ENCODE assay signal across 10 mouse cellular contexts in the genomic region with DNA sequence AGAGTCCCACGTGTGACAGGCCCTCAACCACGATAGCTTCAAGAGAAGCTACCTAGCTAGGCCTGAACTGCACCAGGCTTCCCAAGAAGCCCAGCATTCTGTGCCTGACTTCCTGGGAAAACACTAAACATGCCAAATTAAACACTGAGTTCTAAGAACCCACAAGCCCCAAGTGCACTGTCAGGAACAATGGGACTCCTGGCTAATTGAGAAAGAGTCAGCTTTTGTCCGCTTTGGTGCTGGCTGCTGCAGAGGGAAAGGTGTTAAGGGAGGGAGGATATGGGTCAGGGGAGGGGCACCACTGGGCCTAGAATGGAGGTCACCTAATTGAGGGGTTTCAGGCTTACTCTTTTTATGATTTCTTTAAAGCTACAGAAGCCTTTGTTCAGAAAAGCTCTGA. TPM values are rescaled to one million over a fixed set of nuclear protein-coding genes. Genes with fewer than 3 reads are reported as not detected.
DNase-seq lines count a peak whose midpoint lies in the region; ATAC-seq lines count a peak whose summit lies in the region.
"Had no signal": no experiment of that assay in that cellular context is flagged by ENCODE, and none has a peak within 500 bp of the region (broad histone marks: within the 10 kb centered on the region; RNA-seq: fewer than 3 reads in every experiment).

No protein-coding gene starts in this region.

- H3K27ac ChIP-seq in kidney, embryonic 16.5 days (ENCODE audit: low read length), result peak overlapping the region; percentile 60
- H3K27ac ChIP-seq in embryonic facial prominence, embryonic 12.5 days, result peak overlapping the region; percentile 48
- H3K27ac ChIP-seq in limb, embryonic 15.5 days, result peak overlapping the region; percentile 78

- H3K9me3 ChIP-seq in kidney, embryonic 16.5 days (ENCODE audit: low read length), result no peaks in the 10 kb centered on the region
- H3K9me3 ChIP-seq in embryonic facial prominence, embryonic 12.5 days, result no peaks in the 10 kb centered on the region
- no peaks in the 10 kb centered on the region for H3K9me3 ChIP-seq in limb, embryonic 15.5 days

- WGBS in kidney, embryonic 16.5 days, result 27% methylated on average over 3 of the region's 3 CpGs
- 63% methylated on average over 3 of the region's 3 CpGs for WGBS in embryonic facial prominence, embryonic 12.5 days
- WGBS in limb, embryonic 15.5 days, result 49% methylated on average over 3 of the region's 3 CpGs

- no peak for DNase-seq in kidney, postnatal 36 days
- peak; percentile 74 for DNase-seq in Muller cell, postnatal 12 days (ENCODE audit: inconsistent ontology term)
- no peak for DNase-seq in adrenal gland, adult 18-20 months (ENCODE audit: low spot score in 2 of 2)
- no peak for DNase-seq in left cerebral cortex, adult 11 months (ENCODE audit: low spot score)
- DNase-seq: cerebellum, postnatal 14 days; right cerebral cortex, adult 18-20 months had no signal

- ATAC-seq in kidney, embryonic 16.5 days (ENCODE audit: low FRiP score, low TSS enrichment), result no peak
- no peak for ATAC-seq in embryonic facial prominence, embryonic 12.5 days (ENCODE audit: insufficient number of reproducible peaks, insufficient read depth, low FRiP score, low TSS enrichment)
- ATAC-seq in limb, embryonic 15.5 days (ENCODE audit: insufficient number of reproducible peaks, low FRiP score, low TSS enrichment, low read depth), result no peak
- ATAC-seq in frontal cortex, adult (ENCODE audit: low TSS enrichment), result no peak

- H3K4me2 ChIP-seq in kidney, embryonic 16.5 days (replicated peaks; ENCODE audit: low read depth, low read length), result no peak overlapping the region
- no peak overlapping the region for H3K4me2 ChIP-seq in embryonic facial prominence, embryonic 12.5 days (replicated peaks)
- no peak overlapping the region for H3K4me2 ChIP-seq in limb, embryonic 15.5 days

- H3K9ac ChIP-seq in kidney, embryonic 16.5 days (replicated peaks; ENCODE audit: low read length), result no peak overlapping the region
- no peak overlapping the region for H3K9ac ChIP-seq in embryonic facial prominence, embryonic 12.5 days
- no peak overlapping the region for H3K9ac ChIP-seq in limb, embryonic 15.5 days

- H3K36me3 ChIP-seq in kidney, embryonic 16.5 days (ENCODE audit: insufficient read depth, low read length), result peaks cover 17% of the 10 kb centered on the region; the same call in 1 of the 2 replicates
- H3K36me3 ChIP-seq in embryonic facial prominence, embryonic 12.5 days, result 0 out of 2 replicates have a peak, but pooled peaks cover 7% of the 10 kb centered on the region
- H3K36me3 ChIP-seq in limb, embryonic 15.5 days, result no peaks in the 10 kb centered on the region

- H3K4me1 ChIP-seq in kidney, embryonic 16.5 days (ENCODE audit: insufficient read depth, low read length), result peaks cover 60% of the 10 kb centered on the region
- peaks cover 47% of the 10 kb centered on the region for H3K4me1 ChIP-seq in embryonic facial prominence, embryonic 12.5 days
- H3K4me1 ChIP-seq in limb, embryonic 15.5 days, result peaks cover 54% of the 10 kb centered on the region

- no peak overlapping the region for H3K4me3 ChIP-seq in kidney, embryonic 16.5 days (ENCODE audit: low read length)
- no peak overlapping the region for H3K4me3 ChIP-seq in embryonic facial prominence, embryonic 12.5 days
- H3K4me3 ChIP-seq in limb, embryonic 15.5 days, result no peak overlapping the region

- H3K27me3 ChIP-seq in kidney, embryonic 16.5 days (ENCODE audit: insufficient read depth, low read length), result no peaks in the 10 kb centered on the region
- H3K27me3 ChIP-seq in embryonic facial prominence, embryonic 12.5 days, result no peaks in the 10 kb centered on the region
- H3K27me3 ChIP-seq in limb, embryonic 15.5 days, result no peaks in the 10 kb centered on the region

RNA-seq across cellular contexts. Expression of a gene that starts 17.6 kb away (rescaled TPM):
- 138 and 144 TPM in 2 replicates for polyA plus RNA-seq in kidney, embryonic 16.5 days (2015; fragmentation: Nextera tagmentation; extraction: Ambion mirVana)
- polyA plus RNA-seq in embryonic facial prominence, embryonic 12.5 days (2016; fragmentation: Nextera tagmentation; extraction: Ambion mirVana), result 87.6 and 89.7 TPM in 2 replicates
- polyA plus RNA-seq in limb, embryonic 15.5 days (2015; fragmentation: Nextera tagmentation; extraction: Ambion mirVana), result 70.3 and 76.9 TPM in 2 replicates
- total RNA-seq in adrenal gland, adult 18-20 months (2021), result 10 to 100 TPM; 33.7 to 35.0 TPM

RNA-seq across cellular contexts. Expression of a gene that starts 56.0 kb away (rescaled TPM):
- 0.81 and 0.99 TPM in 2 replicates for polyA plus RNA-seq in kidney, embryonic 16.5 days (2015; fragmentation: Nextera tagmentation; extraction: Ambion mirVana)
- polyA plus RNA-seq in embryonic facial prominence, embryonic 12.5 days (2016; fragmentation: Nextera tagmentation; extraction: Ambion mirVana), result 0.47 and 0.62 TPM in 2 replicates
- 0.58 and 0.79 TPM in 2 replicates for polyA plus RNA-seq in limb, embryonic 15.5 days (2015; fragmentation: Nextera tagmentation; extraction: Ambion mirVana)
- 1 to 10 TPM; 1.9 to 2.0 TPM for total RNA-seq in adrenal gland, adult 18-20 months (2021)
